Comparison of ENCODE assay signal across 16 mouse cellular contexts in the genomic region with DNA sequence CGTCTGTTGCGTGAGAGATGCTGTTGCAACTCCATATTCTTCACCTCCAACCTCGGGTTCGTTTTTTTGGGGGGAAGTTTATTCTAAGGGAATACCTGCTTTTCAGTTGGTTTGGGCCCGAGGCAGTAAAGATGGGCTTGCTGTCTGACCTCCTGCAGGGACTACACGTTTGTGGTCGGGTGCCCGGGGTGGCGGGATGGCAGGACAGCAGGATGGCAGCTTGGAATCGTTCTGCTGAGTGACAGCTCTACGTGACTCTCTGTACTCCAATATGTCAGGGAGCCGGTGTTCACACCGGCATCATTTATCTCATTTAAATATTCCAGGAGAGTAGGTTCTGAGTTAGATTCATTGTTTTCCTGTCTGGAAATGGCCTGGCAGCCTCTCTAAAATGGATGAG.
DNase-seq lines count a peak whose midpoint lies in the region; ATAC-seq and TF ChIP-seq lines count a peak whose summit lies in the region.
"Had no signal": no experiment of that assay in that cellular context is flagged by ENCODE, and none has a peak within 500 bp of the region (broad histone marks: within the 10 kb centered on the region; RNA-seq: fewer than 3 reads in every experiment).

No protein-coding gene starts in this region.

- H3K9me3 ChIP-seq in forebrain, embryonic 15.5 days, result no peaks in the 10 kb centered on the region
- H3K9me3 ChIP-seq in forebrain, postnatal 0 days (ENCODE audit: low read length), result no peaks in the 10 kb centered on the region
- no peaks in the 10 kb centered on the region for H3K9me3 ChIP-seq in hindbrain, embryonic 12.5 days (replicated peaks)
- no peaks in the 10 kb centered on the region for H3K9me3 ChIP-seq in midbrain, embryonic 14.5 days (ENCODE audit: control insufficient read depth, low read length)
- H3K9me3 ChIP-seq: heart, embryonic 15.5 days; limb, embryonic 13.5 days; liver, embryonic 15.5 days; neural tube, embryonic 13.5 days had no signal

- H3K27ac ChIP-seq in forebrain, embryonic 15.5 days (replicated peaks), result no peak overlapping the region
- no peak overlapping the region for H3K27ac ChIP-seq in forebrain, postnatal 0 days (ENCODE audit: low read depth, low read length)
- H3K27ac ChIP-seq in hindbrain, embryonic 12.5 days, result no peak overlapping the region
- peak overlapping the region; percentile 65 for H3K27ac ChIP-seq in midbrain, embryonic 14.5 days (replicated peaks; ENCODE audit: low read depth, low read length)
- H3K27ac ChIP-seq: heart, embryonic 15.5 days; limb, embryonic 13.5 days; liver, embryonic 15.5 days; neural tube, embryonic 13.5 days had no signal

- no peak overlapping the region for H3K9ac ChIP-seq in forebrain, embryonic 15.5 days (replicated peaks)
- no peak overlapping the region for H3K9ac ChIP-seq in forebrain, postnatal 0 days
- H3K9ac ChIP-seq in hindbrain, embryonic 12.5 days, result no peak overlapping the region
- H3K9ac ChIP-seq in midbrain, embryonic 14.5 days (replicated peaks; ENCODE audit: low read length), result no peak overlapping the region
- H3K9ac ChIP-seq: heart, embryonic 15.5 days; limb, embryonic 13.5 days; liver, embryonic 15.5 days; neural tube, embryonic 13.5 days had no signal

- H3K4me3 ChIP-seq in forebrain, embryonic 15.5 days, result no peak overlapping the region
- no peak overlapping the region for H3K4me3 ChIP-seq in forebrain, postnatal 0 days (ENCODE audit: low read depth, low read length)
- H3K4me3 ChIP-seq in hindbrain, embryonic 12.5 days, result no peak overlapping the region
- no peak overlapping the region for H3K4me3 ChIP-seq in midbrain, embryonic 14.5 days (replicated peaks; ENCODE audit: low read depth, low read length)
- H3K4me3 ChIP-seq: heart, embryonic 15.5 days; limb, embryonic 13.5 days; liver, embryonic 15.5 days; neural tube, embryonic 13.5 days had no signal

- no peak for TF ChIP-seq CTCF in forebrain, postnatal 0 days (IDR thresholded peaks at IDR 0.05; ENCODE audit: low read depth)
- no peak for TF ChIP-seq CTCF in brain, embryonic 14.5 days (IDR thresholded peaks at IDR 0.05; ENCODE audit: borderline replicate concordance, extremely low read depth, insufficient read depth, insufficient read length)

- no peaks in the 10 kb centered on the region for H3K27me3 ChIP-seq in forebrain, embryonic 15.5 days
- H3K27me3 ChIP-seq in forebrain, postnatal 0 days (ENCODE audit: insufficient read depth, low read length), result no peaks in the 10 kb centered on the region
- H3K27me3 ChIP-seq in hindbrain, embryonic 12.5 days, result no peaks in the 10 kb centered on the region
- H3K27me3 ChIP-seq in midbrain, embryonic 14.5 days (ENCODE audit: control insufficient read depth, insufficient read depth, low read length), result no peaks in the 10 kb centered on the region
- H3K27me3 ChIP-seq: heart, embryonic 15.5 days; limb, embryonic 13.5 days; liver, embryonic 15.5 days; neural tube, embryonic 13.5 days had no signal

- no peak for TF ChIP-seq POLR2A in brain, embryonic 14.5 days (IDR thresholded peaks at IDR 0.05; ENCODE audit: borderline replicate concordance, extremely low read depth, insufficient read depth, insufficient read length, poor library complexity, severe bottlenecking)

- no peak for DNase-seq in forebrain, postnatal 0 days
- DNase-seq in brain, embryonic 14.5 days (ENCODE audit: low read depth), result peak; percentile 39
- DNase-seq in midbrain, embryonic 14.5 days, result no peak
- no peak for DNase-seq in adrenal gland, postnatal 10 days
- DNase-seq in kidney, postnatal 25 days, result no peak
- DNase-seq: adrenal gland, postnatal 14 days; lung, postnatal 14 days; right cerebral cortex, postnatal 4 days; thymus, adult 18-20 months had no signal

- H3K36me3 ChIP-seq in forebrain, embryonic 15.5 days, result no peaks in the 10 kb centered on the region
- H3K36me3 ChIP-seq in forebrain, postnatal 0 days (ENCODE audit: insufficient read depth), result no peaks in the 10 kb centered on the region
- H3K36me3 ChIP-seq in hindbrain, embryonic 12.5 days, result no peaks in the 10 kb centered on the region
- H3K36me3 ChIP-seq in midbrain, embryonic 14.5 days (ENCODE audit: control insufficient read depth, insufficient read depth, low read length), result no peaks in the 10 kb centered on the region
- H3K36me3 ChIP-seq: heart, embryonic 15.5 days; limb, embryonic 13.5 days; liver, embryonic 15.5 days; neural tube, embryonic 13.5 days had no signal

- peaks cover 10% of the 10 kb centered on the region for H3K4me1 ChIP-seq in forebrain, embryonic 15.5 days
- no peaks in the 10 kb centered on the region; the same call in 1 of the 2 replicates for H3K4me1 ChIP-seq in forebrain, postnatal 0 days (ENCODE audit: insufficient read depth)
- H3K4me1 ChIP-seq in hindbrain, embryonic 12.5 days, result peaks cover 11% of the 10 kb centered on the region; the same call in 1 of the 2 replicates
- peaks cover 8% of the 10 kb centered on the region; the same call in 1 of the 2 replicates for H3K4me1 ChIP-seq in midbrain, embryonic 14.5 days (ENCODE audit: control insufficient read depth, insufficient read depth, low read length)
- H3K4me1 ChIP-seq: heart, embryonic 15.5 days; liver, embryonic 15.5 days had no signal

- 49% methylated on average over 13 of the region's 13 CpGs for WGBS in forebrain, embryonic 15.5 days
- 54% methylated on average over 13 of the region's 13 CpGs for WGBS in forebrain, postnatal 0 days
- 47% methylated on average over 13 of the region's 13 CpGs for WGBS in hindbrain, embryonic 12.5 days
- 50% methylated on average over 13 of the region's 13 CpGs for WGBS in midbrain, embryonic 14.5 days

- H3K4me2 ChIP-seq in forebrain, embryonic 15.5 days (replicated peaks), result no peak overlapping the region
- no peak overlapping the region for H3K4me2 ChIP-seq in forebrain, postnatal 0 days (ENCODE audit: low read depth)
- peak overlapping the region; percentile 31 for H3K4me2 ChIP-seq in hindbrain, embryonic 12.5 days (replicated peaks)
- peak overlapping the region; percentile 25 for H3K4me2 ChIP-seq in midbrain, embryonic 14.5 days (ENCODE audit: low read length)
- H3K4me2 ChIP-seq: heart, embryonic 15.5 days; limb, embryonic 13.5 days; liver, embryonic 15.5 days; neural tube, embryonic 13.5 days had no signal

- ATAC-seq in forebrain, embryonic 15.5 days (replicated peaks), result 0 out of 2 replicates have a peak, but pooled peaks have one; percentile 15
- ATAC-seq in forebrain, postnatal 0 days, result no peak
- 0 out of 2 replicates have a peak, but pooled peaks have one; percentile 41 for ATAC-seq in hindbrain, embryonic 12.5 days (ENCODE audit: low FRiP score)
- ATAC-seq in midbrain, embryonic 14.5 days (ENCODE audit: low FRiP score, low TSS enrichment), result 0 out of 2 replicates have a peak, but pooled peaks have one; percentile 25
- ATAC-seq: CD4-positive, CD25-positive, alpha-beta regulatory T cell, adult 4 months had no signal

Comparison
In these comparisons a context has a peak if more than half of its experiments do, and no peak if none do; other contexts are left out.
1. H3K4me2 ChIP-seq: peak in hindbrain, embryonic 12.5 days (single experiment) and midbrain, embryonic 14.5 days (single experiment); none in forebrain, embryonic 15.5 days (single experiment) and forebrain, postnatal 0 days (single experiment).